Mouse (Mus musculus): ENCODE data around the gene Ttl.
A peak's percentile ranks its signal among the peaks of the same experiment; 100 is the strongest.

Gene Ttl

DNA sequence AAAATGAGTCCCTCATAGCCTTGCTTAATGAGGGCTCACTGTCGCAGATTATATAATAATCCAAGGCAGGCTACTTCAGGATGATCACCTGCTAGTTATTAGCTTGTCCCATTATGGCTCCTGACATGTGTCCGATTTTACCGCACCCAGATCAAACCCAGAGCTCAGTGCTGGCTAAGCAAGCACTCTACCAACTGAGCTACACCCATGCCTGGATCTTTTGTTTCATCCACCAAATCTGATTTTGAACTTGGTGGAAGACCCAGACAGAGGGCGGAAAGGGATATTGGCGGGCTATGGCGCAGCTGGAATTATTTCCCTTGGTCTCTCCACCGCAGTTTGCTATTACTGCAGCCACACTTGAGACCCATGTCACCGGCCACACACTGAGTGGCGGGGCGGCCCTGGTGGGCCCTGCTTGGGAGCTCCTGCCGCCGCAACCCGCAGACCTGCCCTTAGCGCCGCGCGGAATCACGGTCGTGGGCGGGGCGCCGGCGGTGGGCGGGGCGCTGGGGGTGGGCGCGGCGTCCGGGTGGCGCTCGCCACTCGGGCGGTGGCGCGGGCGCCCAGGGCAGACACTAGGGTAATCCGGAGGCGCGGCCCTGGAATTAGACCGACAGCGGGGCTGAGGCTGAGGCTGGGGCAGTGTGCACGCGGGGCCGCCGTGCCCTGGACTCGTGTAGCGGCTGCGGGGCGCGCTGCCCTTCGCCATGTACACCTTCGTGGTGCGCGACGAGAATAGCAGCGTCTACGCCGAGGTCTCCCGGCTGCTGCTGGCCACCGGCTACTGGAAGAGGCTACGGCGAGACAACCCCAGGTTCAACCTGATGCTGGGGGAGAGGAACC, at the start of gene Ttl:
TSS of gene Ttl (plus strand) at position 506 of the 846 bp plus-strand sequence.
- DNase-seq (ENCODE audit: low read depth, low spot score): peak; percentile 36

DNA sequence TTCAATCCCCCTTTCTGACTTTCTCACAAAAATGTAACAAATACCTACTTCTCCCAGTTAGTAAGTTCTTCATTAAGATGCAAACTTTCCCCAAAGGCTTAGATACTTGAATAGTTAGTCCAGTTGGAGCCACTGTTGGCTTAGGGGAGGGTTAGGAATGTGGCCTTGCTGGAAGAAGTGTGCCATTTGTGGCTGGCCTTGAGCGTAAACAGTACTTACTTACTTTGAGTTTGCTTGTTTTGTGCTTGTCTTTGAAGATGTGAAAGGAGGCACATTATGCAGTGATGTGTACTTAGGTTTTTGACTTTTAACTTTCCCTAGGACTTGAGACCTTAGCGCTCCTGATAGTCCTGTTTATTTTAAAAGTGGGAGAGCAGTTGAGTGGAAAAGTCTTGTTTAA, 45.6 kb upstream of the Ttl start:
- no peak for DNase-seq (ENCODE audit: low read depth, low spot score)

DNA sequence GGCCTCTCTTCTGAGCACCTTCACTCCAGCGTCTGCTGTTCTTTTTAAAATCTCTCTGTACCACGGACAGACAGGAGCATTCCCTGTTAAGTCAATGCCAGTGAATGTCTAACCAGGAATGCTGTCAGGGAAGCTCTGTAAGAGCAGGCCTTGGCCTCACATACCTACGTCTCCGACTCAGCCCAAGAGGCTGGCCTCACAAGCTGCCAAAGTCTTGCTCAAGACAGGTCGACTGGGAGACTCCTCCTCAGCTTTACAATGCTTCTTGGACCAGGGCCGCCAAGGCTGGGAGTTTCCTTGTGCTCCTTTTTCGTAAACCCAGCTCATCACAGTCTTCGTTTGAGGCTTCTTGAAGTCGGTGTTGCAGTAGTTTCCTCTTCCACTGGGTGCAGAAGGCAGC, 40.9 kb upstream of the Ttl start:
- no peak for DNase-seq (ENCODE audit: low read depth, low spot score)

DNA sequence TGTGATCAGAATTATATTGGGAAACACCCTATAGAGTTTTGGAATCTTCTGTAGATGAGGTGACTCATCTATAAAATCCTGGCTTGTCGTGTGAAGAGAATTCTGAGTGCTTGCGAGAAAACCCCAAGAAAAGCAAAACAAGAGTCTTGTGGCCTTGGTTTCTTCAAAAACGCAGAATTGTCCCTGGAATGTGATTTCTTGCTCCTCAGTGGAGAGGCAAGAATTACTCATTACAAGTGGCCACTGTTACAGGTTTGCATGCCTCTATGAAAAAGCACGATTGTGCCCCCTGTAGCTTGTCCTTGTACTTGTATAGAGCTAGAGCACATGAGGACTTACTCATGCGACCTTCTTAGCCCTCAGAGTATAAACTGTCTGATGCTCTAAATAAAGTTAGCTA, 30.4 kb upstream of the Ttl start:
- no peak for DNase-seq (ENCODE audit: low read depth, low spot score)

DNA sequence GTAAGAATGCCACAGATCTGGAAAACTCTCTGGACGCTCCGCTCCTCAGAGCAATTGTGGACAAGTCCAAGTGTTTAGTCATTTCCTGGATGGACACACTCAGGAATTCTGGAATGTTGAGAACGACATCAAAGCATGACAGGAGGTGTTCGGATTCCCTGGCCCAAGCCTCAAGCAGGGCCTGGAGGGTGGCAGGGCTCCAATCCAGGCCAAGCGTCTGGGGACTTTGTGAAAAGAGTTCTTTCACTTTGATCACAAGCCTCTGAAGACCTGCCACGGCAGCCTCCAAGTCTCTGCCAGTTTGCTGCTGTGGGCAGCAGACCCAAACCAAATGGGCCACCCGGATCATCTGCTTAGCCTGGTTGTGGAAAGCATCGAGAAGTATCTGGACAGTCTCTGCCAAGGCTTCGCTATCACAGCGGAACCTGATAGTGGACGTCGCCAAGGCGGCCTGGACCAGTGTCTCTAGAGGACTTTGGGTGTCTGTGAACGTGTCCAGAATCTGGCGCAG, 27.3 kb upstream of the Ttl start:
- DNase-seq (ENCODE audit: low read depth, low spot score): no peak

DNA sequence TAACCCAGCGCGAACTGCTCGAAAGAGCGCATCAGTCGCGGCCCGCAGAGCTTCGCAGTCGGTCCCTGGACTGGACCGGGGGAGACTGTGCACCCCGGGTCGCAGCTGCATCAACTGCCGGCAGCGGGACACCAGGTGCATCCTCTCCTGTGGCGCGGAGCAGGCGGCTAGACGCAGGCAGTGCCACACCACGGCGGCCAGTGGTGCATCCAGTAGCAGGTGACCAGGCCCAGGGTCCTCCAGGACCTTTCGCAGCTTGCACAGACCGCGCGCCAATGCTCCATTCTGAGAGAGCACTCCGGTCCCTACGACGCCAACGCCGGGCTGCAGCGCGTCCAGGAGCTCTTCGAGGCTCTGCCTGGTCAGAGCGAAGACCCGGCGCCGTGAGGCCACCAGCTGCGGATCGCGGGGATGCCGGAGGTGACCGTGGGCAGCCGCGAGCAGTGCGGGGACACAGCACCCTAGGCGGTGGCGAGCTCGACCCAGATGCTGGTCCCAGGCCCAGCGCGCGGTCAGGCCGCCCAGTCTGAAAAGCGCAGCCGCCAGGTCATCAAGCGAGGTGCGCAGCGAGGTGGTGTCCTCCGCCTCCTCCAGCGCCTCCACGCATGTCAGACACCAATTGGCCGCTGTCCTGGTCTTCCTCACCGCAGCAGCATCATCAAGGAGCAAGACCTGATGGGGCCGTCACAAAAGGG, 26.7 kb upstream of the Ttl start:
- no peak for DNase-seq (ENCODE audit: low read depth, low spot score)

DNA sequence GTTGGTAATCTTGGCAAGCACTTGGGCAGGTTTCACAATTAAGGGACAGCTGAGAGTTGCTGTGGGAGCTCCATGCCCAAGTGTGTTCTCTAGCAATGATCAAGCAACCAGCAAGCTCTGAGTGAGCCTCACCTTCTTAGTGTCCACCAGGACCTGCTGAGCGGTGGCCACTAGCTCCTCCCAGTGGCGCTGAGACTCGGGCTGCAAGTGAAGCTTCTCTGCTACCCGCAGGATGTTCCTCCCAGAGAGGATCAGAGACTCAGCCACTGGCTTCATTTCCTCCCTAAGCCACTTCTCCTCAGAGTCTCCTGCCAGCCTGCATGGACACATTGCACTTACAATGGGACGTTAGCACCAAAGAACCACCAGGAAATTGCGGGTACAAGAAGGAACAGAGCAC, 25.2 kb upstream of the Ttl start:
- no peak for DNase-seq (ENCODE audit: low read depth, low spot score)

DNA sequence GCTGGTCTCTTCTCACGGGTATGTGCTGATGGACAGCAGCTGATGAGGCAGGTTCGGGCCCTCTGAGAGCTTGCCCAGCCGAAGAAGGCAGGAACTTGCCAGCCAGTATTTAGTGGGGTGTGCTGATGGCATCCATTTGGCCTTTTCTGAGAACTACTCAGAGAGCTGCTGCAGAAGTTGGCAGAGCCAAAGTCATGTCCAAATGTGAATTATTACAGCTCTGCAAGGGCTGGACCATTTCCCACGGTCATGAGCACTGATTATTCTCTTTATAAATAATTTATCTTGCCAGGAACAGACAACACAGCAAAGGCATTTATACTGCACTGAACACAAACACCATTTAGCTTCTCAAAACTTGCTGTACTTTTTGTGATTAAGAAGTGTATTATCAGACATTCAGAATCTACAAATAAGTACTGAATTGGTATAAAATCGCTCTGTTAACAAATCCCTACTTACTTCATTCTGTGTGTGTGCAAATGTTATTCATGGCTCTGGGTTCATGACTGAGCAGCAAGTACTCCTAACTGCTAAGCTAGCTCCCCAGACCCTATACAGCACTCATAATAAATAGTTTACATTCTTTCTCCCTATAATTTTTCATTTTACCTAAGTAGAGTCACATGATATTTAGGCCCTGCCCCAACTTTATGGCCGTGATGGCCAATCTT, 19.4 kb upstream of the Ttl start:
- DNase-seq (ENCODE audit: low read depth, low spot score): no peak

DNA sequence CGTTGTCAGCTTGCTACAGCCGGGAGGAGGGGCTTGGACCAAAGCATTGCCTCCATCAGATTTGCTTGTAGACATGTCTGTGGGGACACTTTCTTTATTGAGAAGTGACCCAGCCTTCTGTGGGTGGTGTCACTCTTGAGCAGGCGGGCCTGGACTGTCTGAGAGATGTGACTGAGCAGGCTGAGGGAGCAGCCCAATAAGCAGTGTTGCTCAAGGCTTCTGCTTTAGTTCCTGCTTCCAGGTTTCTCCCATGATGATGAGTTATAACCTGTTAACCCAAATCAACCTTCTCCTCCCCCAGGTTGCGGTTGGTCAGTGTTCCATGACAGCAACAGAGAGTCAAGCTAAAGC, 18.9 kb upstream of the Ttl start:
- no peak for DNase-seq (ENCODE audit: low read depth, low spot score)

DNA sequence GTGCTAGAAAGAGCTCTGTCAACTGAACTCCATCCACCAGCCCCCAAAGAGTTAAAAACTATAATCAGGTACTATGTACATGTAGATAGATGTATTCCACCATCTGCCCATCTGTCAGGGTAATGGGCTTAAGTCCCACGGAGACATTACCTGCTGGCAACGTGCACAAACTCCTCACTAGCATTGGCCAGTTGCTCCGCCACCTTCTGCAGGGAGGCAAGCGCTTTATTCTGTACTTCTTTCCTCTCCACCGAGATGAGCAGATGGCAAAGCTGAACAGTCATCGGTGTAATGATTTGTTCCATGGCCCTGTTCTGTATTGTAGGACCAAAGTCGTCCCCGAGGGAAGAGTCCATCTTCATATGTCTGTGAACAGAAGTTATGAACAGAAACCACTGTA, 17.9 kb upstream of the Ttl start, which contains the start of gene Vinac1:
TSS of gene Vinac1 (minus strand) at position 362 of the 400 bp plus-strand sequence.
- DNase-seq (ENCODE audit: low read depth, low spot score): no peak

DNA sequence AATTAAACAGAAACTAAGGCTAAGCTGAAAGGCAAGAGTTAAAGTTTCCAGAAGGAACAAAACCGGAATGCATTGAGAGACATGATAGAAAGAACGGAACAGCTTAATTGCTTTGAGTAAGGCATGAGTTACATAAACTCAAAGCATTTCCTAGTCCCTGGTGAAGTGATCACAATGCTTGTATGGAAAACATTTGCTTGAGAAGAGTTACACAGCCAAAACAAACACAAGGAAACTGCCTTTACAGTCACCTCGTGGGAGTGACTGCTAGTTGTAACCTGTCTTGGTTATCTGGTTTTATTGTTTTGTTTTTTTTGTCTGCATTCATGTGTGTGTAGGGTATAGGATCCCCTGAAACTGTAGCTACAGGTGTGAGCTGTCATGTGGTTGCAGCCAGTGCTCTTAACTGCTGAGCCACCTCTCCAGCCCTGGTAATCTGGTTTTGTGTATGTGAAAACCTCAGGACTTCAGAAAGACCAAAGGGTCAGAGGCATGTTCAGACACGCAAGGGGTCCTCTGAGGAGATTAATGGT, 13.2 kb upstream of the Ttl start:
- DNase-seq (ENCODE audit: low read depth, low spot score): no peak

DNA sequence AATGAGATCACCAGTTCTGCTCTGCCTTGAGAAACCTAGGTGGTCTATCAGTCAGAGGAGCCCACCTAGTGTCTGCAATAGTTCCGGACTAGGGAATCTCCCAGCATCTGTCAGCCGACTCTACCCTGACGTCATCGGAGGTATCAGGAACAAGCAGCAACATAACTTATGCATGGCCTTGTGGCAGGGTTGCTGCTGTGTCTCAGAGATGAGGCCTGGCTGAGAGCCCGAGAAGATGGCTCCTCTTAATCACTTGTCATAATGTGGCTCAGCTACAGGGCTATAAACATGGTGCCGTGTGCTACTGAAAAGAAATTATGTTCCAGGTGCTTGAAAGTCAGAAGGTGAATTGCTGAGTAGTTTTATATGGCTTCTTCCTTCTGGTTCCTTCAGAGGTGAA, 10.0 kb upstream of the Ttl start:
- no peak for DNase-seq (ENCODE audit: low read depth, low spot score)

DNA sequence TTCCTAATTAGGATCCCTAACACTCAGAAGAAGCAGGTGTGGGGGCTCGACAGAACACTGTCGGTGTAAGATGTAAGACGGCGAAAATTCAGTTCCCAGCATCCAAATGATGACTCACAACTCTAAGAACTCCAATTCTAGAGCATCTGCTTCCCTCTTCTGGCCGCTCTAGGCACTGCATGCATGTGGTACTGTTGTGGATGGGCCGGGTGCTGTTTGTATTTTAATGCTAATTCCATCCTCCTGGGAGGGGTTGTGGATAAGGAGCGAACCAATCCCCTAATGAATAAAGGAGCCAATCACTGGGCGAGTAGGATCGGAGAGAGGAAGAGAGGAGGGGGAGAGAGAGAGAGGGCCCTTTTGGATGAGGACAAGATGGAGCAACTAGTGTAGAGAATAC, 9.1 kb upstream of the Ttl start:
- DNase-seq (ENCODE audit: low read depth, low spot score): peak; percentile 85

DNA sequence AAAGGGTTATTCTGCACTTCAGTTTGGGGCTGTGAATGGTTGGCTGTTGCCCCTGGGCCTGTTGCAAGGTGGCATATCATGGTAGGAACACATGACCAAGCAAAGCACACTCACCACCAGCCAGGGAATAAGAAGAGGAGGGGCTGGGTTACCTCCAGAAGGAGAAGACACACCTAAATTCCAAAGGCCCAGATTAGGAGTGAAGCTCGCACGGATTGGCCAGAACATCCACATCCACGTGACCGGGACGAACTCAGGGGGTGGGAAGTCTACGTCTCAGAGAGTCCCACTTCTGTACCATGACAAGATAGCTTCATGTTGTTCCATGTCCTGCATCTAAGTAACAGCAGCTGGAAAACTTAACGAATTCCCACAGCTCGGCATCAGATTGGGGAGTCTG, 8.5 kb upstream of the Ttl start:
- no peak for DNase-seq (ENCODE audit: low read depth, low spot score)

DNA sequence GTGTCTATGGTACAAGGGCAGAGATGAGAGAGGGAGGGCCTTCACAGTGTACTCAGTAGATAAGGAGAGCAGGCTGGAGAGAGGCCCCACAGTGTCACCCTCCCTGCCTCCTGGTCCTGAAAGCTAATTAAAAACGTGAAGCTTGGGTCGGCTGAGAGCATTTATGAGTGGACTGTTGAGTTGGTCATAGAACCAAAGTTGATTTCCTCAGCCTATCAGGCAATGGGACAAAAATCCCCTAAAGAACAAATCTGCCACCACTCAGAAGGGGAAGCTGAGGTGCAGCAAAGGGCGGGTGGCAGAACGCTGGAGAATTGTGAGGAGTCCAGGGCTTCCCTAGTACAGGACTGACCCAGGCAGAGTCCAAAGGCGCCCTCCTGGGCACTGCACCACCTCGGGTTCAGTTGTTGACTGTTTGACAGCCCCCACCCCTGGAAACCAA, 7.8 kb upstream of the Ttl start:
- DNase-seq (ENCODE audit: low read depth, low spot score): no peak

DNA sequence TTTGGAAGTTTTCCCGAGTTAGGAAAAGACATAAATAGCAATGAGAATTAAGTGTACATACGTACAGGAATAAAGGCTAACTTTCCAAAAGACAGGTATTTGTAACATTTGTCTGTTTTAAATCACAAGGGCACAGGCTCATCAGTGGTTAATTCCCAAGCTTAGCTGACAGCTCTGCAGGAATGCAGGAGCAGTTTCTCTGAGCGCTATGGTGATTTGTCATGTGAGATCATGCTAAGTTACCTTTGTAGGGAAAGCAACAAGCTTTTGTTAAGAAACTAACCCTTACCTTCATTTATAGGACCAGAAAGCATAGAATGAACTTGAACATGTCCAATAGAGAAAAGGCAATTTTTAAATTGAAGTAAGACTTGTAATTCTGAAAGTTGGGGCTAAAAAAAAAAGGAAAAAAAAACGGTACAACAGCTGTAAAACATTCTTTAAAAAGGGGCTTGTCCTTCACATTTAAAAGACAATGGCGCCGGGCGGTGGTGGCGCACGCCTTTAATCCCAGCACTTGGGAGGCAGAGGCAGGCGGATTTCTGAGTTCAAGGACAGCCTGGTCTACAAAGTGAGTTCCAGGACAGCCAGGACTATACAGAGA, 4.2 kb upstream of the Ttl start:
- no peak for DNase-seq (ENCODE audit: low read depth, low spot score)

DNA sequence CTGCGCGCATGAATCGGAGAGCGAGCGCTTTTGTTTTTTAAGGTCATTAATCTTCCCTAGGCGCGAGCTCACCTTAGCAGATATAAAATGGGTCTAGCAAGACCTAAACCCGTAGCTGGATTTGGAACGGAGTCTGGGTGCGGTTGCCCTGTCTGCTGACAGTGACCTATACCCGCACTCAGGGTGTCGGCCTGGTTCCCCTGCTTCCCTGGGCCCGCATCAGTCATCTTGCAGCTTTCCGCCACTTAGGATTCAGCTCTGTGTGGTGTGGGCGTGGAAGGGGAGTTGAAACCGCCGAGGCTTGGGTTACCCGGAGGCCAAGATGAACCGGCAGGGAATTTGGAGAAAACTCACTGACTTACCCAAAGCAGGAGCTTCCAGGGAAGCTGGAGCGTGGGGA, 584 bp downstream of the Ttl start:
- peak; percentile 45 for DNase-seq (ENCODE audit: low read depth, low spot score)

DNA sequence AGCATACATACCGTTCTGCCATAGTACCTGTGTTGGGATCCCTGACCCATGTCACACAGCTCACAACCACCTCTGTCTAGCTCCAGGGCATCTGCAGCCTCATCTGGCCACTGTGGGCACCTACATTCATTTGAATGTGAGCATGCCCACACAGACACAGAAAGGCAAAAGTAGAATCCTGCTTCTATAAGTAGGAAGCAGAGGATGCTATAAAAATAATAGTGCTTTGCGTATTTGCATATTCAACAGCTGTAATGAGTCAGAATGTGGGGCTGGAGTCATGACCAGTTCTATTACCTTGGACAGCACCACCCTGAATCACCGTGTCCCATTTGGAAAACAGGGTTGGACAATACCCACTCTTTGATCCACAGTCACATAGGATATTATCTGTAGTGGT, 4.6 kb downstream of the Ttl start:
- no peak for DNase-seq (ENCODE audit: low read depth, low spot score)

DNA sequence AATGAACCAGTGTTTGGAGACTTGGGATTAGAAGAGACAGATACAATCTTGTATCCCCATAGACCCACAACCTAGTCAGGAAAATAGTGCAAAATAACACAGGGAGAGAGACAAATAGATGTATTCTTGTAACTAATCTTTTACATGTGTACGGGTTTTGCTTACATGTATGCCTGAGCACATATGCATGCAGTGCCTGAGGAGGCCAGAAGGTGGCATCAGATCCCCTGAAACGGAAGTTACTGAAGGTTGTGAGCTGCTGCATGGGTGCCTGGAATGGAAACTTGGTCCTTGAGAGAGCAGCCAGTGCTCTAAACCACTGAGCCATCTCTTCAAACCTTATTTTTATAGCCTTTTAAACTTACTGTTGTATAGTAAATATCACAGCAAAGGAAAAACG, 12.6 kb downstream of the Ttl start:
- DNase-seq (ENCODE audit: low read depth, low spot score): peak; percentile 31

DNA sequence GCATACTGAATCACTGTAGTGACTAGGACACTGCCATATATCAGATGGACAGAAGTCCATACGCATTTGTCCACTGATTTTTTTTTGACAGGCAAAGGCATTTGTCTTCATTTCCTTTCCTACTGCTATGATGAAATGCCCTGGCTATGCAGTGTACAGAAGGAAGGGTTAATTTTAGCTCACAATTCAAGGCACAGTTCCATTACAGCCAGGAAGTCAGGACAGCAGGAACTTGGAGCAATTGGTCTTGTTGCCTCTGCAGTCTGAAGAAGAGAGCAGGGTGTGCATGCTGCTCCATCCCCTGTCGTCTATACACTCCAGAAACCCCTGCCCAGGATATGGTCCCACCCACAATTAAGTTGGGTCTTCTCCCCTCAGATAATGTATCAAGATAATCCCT, 13.5 kb downstream of the Ttl start:
- DNase-seq (ENCODE audit: low read depth, low spot score): no peak

DNA sequence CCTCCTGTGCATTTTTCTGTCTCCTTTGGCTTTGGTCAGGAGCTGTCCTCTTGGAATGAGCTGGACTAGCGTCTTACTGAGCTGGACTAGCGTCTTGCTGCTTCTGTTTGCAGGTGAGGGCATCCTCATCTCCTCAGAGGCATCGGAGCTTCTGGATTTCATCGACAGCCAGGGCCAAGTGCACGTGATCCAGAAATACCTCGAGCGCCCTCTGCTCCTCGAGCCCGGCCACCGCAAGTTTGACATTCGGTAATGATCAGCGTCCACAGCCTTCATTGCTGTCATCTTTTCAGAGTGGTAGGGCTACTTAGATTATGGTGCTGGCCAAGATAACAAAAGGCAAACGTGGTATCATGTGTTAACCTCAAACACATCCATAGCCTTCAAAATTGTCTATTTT, 15.4 kb downstream of the Ttl start:
- DNase-seq (ENCODE audit: low read depth, low spot score): no peak

DNA sequence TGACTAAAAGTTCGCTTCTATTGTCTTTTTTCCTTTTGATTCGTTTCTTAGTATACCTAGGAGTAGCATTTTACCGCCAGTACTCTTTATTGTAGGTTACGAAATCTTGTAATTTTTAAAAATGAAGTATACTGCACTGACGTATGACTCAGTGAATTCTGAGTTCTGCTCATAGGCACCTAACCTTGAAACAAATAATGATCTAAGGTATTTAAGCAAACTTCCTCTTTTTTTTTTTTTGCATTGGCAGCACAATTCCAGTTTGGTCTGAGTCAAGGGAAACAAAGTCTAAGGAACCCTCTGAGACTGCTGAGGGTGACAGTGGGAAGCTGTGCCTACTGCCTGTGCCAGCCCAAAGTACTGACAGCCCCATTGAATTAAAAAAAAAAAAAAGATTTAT, 17.8 kb downstream of the Ttl start:
- no peak for DNase-seq (ENCODE audit: low read depth, low spot score)

All from WW6 (cell line).